In the genomic region with DNA sequence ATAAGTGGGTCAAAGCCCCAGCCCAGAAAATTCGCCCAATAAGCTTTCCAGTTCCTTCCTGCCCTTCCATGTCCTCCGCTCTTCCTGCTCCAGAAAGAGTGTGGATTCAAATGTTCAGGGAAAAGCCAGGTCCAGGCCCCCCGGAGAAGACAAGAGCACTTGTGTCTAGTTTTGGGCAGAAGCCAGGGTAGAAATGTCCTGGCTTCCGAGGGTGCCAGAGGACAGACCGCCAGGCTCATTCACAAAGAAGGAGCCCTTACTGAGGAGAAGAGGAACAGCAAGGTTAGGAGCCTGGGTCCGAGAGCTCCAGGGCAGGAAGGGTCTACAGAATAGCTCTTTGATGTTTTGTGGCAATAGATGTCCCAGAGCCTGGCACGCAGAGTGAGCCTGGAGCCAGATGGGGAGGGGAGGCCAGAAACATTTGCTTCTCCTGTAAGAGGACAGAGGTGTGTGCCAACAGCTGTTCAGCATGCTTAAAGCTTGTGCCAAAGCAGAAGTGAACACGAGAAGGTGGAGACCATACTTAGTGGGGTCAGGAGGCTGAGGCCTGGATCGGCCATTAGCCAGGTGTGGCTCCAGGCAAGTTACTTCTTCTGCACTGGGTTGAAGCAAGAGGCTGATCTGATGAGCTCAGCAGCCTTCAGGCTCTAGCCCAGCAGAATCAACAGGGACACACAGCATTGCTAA, we compare ENCODE assay signal across 13 mouse cellular contexts. TPM values are rescaled to one million over a fixed set of nuclear protein-coding genes. Genes with fewer than 3 reads are reported as not detected.
A peak's percentile ranks its signal among the peaks of the same experiment; 100 is the strongest.
DNase-seq lines count a peak whose midpoint lies in the region; ATAC-seq and TF ChIP-seq lines count a peak whose summit lies in the region.
"Had no signal": no experiment of that assay in that cellular context is flagged by ENCODE, and none has a peak within 500 bp of the region (broad histone marks: within the 10 kb centered on the region; RNA-seq: fewer than 3 reads in every experiment).

No protein-coding gene starts in this region.

- H3K27me3 ChIP-seq in cerebellum, adult 2 months (ENCODE audit: control insufficient read depth, insufficient read depth, low read length), result no peaks in the 10 kb centered on the region
- H3K27me3 ChIP-seq in hindbrain, embryonic 15.5 days, result no peaks in the 10 kb centered on the region
- no peaks in the 10 kb centered on the region for H3K27me3 ChIP-seq in hindbrain, embryonic 12.5 days
- no peaks in the 10 kb centered on the region for H3K27me3 ChIP-seq in midbrain, embryonic 11.5 days (ENCODE audit: control insufficient read depth, insufficient read depth, low read length)
- H3K27me3 ChIP-seq in midbrain, embryonic 14.5 days (ENCODE audit: control insufficient read depth, insufficient read depth, low read length), result no peaks in the 10 kb centered on the region
- H3K27me3 ChIP-seq in limb, embryonic 14.5 days (ENCODE audit: control insufficient read depth, insufficient read depth, low read length), result no peaks in the 10 kb centered on the region
- H3K27me3 ChIP-seq in intestine, embryonic 15.5 days (replicated peaks), result no peaks in the 10 kb centered on the region
- H3K27me3 ChIP-seq: embryonic facial prominence, embryonic 15.5 days; midbrain, embryonic 12.5 days had no signal

- TF ChIP-seq CTCF in cerebellum, adult 2 months (IDR thresholded peaks at IDR 0.05; ENCODE audit: borderline replicate concordance, insufficient read depth, low read depth, low read length), result no peak

- peak in 1 of 2 experiments; percentile 48 for DNase-seq in cerebellum, adult 2 months
- DNase-seq in cerebellum, adult 11 months, result no peak
- peak; percentile 41 for DNase-seq in midbrain, embryonic 11.5 days (ENCODE audit: low spot score, missing footprints)
- no peak for DNase-seq in midbrain, embryonic 14.5 days
- no peak for DNase-seq in limb, embryonic 14.5 days (ENCODE audit: low spot score)
- DNase-seq: lung, adult 18-20 months; spleen, adult 18-20 months had no signal

- peak; percentile 78 for ATAC-seq in hindbrain, embryonic 15.5 days (ENCODE audit: low FRiP score, low read depth)
- no peak for ATAC-seq in hindbrain, embryonic 12.5 days (ENCODE audit: low FRiP score)
- no peak for ATAC-seq in midbrain, embryonic 11.5 days (ENCODE audit: low FRiP score)
- ATAC-seq in midbrain, embryonic 14.5 days (ENCODE audit: low FRiP score, low TSS enrichment), result no peak
- ATAC-seq in limb, embryonic 14.5 days (ENCODE audit: low FRiP score, low read depth), result 0 out of 2 replicates have a peak, but pooled peaks have one; percentile 13
- no peak for ATAC-seq in intestine, embryonic 15.5 days

- H3K27ac ChIP-seq in cerebellum, adult 2 months (ENCODE audit: insufficient read depth, low read length), result 0 out of 2 replicates have a peak overlapping the region, but pooled peaks have one; percentile 4
- H3K27ac ChIP-seq in hindbrain, embryonic 15.5 days (replicated peaks), result peak overlapping the region; percentile 53
- H3K27ac ChIP-seq in hindbrain, embryonic 12.5 days, result no peak overlapping the region
- H3K27ac ChIP-seq in midbrain, embryonic 11.5 days (ENCODE audit: low read depth, low read length), result no peak overlapping the region
- no peak overlapping the region for H3K27ac ChIP-seq in midbrain, embryonic 14.5 days (replicated peaks; ENCODE audit: low read depth, low read length)
- no peak overlapping the region for H3K27ac ChIP-seq in limb, embryonic 14.5 days (replicated peaks; ENCODE audit: low read depth, low read length)
- no peak overlapping the region for H3K27ac ChIP-seq in intestine, embryonic 15.5 days
- H3K27ac ChIP-seq: embryonic facial prominence, embryonic 15.5 days; midbrain, embryonic 12.5 days had no signal

- 0 out of 2 replicates have a peak, but pooled peaks cover 3% of the 10 kb centered on the region for H3K36me3 ChIP-seq in hindbrain, embryonic 15.5 days
- 0 out of 2 replicates have a peak, but pooled peaks cover 4% of the 10 kb centered on the region for H3K36me3 ChIP-seq in hindbrain, embryonic 12.5 days
- no peaks in the 10 kb centered on the region for H3K36me3 ChIP-seq in midbrain, embryonic 11.5 days (ENCODE audit: control insufficient read depth, insufficient read depth, low read length)
- H3K36me3 ChIP-seq in midbrain, embryonic 14.5 days (ENCODE audit: control insufficient read depth, insufficient read depth, low read length), result 0 out of 2 replicates have a peak, but pooled peaks cover 10% of the 10 kb centered on the region
- H3K36me3 ChIP-seq in limb, embryonic 14.5 days (ENCODE audit: control insufficient read depth, insufficient read depth, low read length), result peaks cover 7% of the 10 kb centered on the region; the same call in 1 of the 2 replicates
- no peaks in the 10 kb centered on the region for H3K36me3 ChIP-seq in intestine, embryonic 15.5 days

- no peak for TF ChIP-seq POLR2A in cerebellum, adult 2 months (IDR thresholded peaks at IDR 0.05; ENCODE audit: borderline replicate concordance, insufficient read depth, low read length)
- no peak for TF ChIP-seq POLR2A in limb, embryonic 14.5 days (IDR thresholded peaks at IDR 0.05; ENCODE audit: borderline replicate concordance, extremely low read depth, insufficient read depth, insufficient read length)

- 47% methylated on average over 9 of the region's 9 CpGs for WGBS in cerebellum, adult 2 months
- WGBS in hindbrain, embryonic 15.5 days, result 75% methylated on average over 9 of the region's 9 CpGs
- 83% methylated on average over 9 of the region's 9 CpGs for WGBS in hindbrain, embryonic 12.5 days
- WGBS in midbrain, embryonic 11.5 days, result 86% methylated on average over 9 of the region's 9 CpGs
- WGBS in midbrain, embryonic 14.5 days, result 86% methylated on average over 9 of the region's 9 CpGs
- 56% methylated on average over 9 of the region's 9 CpGs for WGBS in limb, embryonic 14.5 days
- WGBS in intestine, embryonic 15.5 days, result 81% methylated on average over 9 of the region's 9 CpGs

- H3K4me2 ChIP-seq in hindbrain, embryonic 15.5 days, result no peak overlapping the region
- no peak overlapping the region for H3K4me2 ChIP-seq in hindbrain, embryonic 12.5 days (replicated peaks)
- H3K4me2 ChIP-seq in midbrain, embryonic 11.5 days, result no peak overlapping the region
- no peak overlapping the region for H3K4me2 ChIP-seq in midbrain, embryonic 14.5 days (ENCODE audit: low read length)
- H3K4me2 ChIP-seq in limb, embryonic 14.5 days (replicated peaks; ENCODE audit: low read depth, low read length, severe bottlenecking), result no peak overlapping the region
- H3K4me2 ChIP-seq in intestine, embryonic 15.5 days (replicated peaks), result no peak overlapping the region
- H3K4me2 ChIP-seq: embryonic facial prominence, embryonic 15.5 days; midbrain, embryonic 12.5 days had no signal

- no peaks in the 10 kb centered on the region for H3K9me3 ChIP-seq in hindbrain, embryonic 15.5 days
- H3K9me3 ChIP-seq in hindbrain, embryonic 12.5 days (replicated peaks), result no peaks in the 10 kb centered on the region
- no peaks in the 10 kb centered on the region for H3K9me3 ChIP-seq in midbrain, embryonic 11.5 days (ENCODE audit: control insufficient read depth, low read length)
- H3K9me3 ChIP-seq in midbrain, embryonic 14.5 days (ENCODE audit: control insufficient read depth, low read length), result no peaks in the 10 kb centered on the region
- H3K9me3 ChIP-seq in limb, embryonic 14.5 days (ENCODE audit: control insufficient read depth, low read length), result no peaks in the 10 kb centered on the region
- H3K9me3 ChIP-seq in intestine, embryonic 15.5 days, result no peaks in the 10 kb centered on the region
- H3K9me3 ChIP-seq: embryonic facial prominence, embryonic 15.5 days; midbrain, embryonic 12.5 days had no signal

- H3K4me3 ChIP-seq in cerebellum, adult 2 months (replicated peaks; ENCODE audit: insufficient read depth, low read depth, low read length), result no peak overlapping the region
- no peak overlapping the region for H3K4me3 ChIP-seq in hindbrain, embryonic 15.5 days
- no peak overlapping the region for H3K4me3 ChIP-seq in hindbrain, embryonic 12.5 days
- H3K4me3 ChIP-seq in midbrain, embryonic 11.5 days (ENCODE audit: low read depth, low read length), result no peak overlapping the region
- no peak overlapping the region for H3K4me3 ChIP-seq in midbrain, embryonic 14.5 days (replicated peaks; ENCODE audit: low read depth, low read length)
- H3K4me3 ChIP-seq in limb, embryonic 14.5 days (replicated peaks; ENCODE audit: low read length), result no peak overlapping the region
- no peak overlapping the region for H3K4me3 ChIP-seq in intestine, embryonic 15.5 days (replicated peaks)
- H3K4me3 ChIP-seq: embryonic facial prominence, embryonic 15.5 days; midbrain, embryonic 12.5 days had no signal

- H3K4me1 ChIP-seq in cerebellum, adult 2 months (ENCODE audit: control insufficient read depth, insufficient read depth, low read length), result peaks cover 15% of the 10 kb centered on the region
- H3K4me1 ChIP-seq in hindbrain, embryonic 15.5 days (replicated peaks), result peaks cover 13% of the 10 kb centered on the region
- H3K4me1 ChIP-seq in hindbrain, embryonic 12.5 days, result no peaks in the 10 kb centered on the region
- H3K4me1 ChIP-seq in midbrain, embryonic 11.5 days (ENCODE audit: control insufficient read depth, insufficient read depth, low read length), result no peaks in the 10 kb centered on the region
- no peaks in the 10 kb centered on the region for H3K4me1 ChIP-seq in midbrain, embryonic 14.5 days (ENCODE audit: control insufficient read depth, insufficient read depth, low read length)
- peaks cover 16% of the 10 kb centered on the region for H3K4me1 ChIP-seq in limb, embryonic 14.5 days (ENCODE audit: control insufficient read depth, insufficient read depth, low read length)
- no peaks in the 10 kb centered on the region for H3K4me1 ChIP-seq in intestine, embryonic 15.5 days (replicated peaks)
- H3K4me1 ChIP-seq: midbrain, embryonic 12.5 days had no signal

- H3K9ac ChIP-seq in hindbrain, embryonic 15.5 days, result no peak overlapping the region
- no peak overlapping the region for H3K9ac ChIP-seq in hindbrain, embryonic 12.5 days
- no peak overlapping the region for H3K9ac ChIP-seq in midbrain, embryonic 11.5 days (ENCODE audit: low read length)
- H3K9ac ChIP-seq in midbrain, embryonic 14.5 days (replicated peaks; ENCODE audit: low read length), result no peak overlapping the region
- no peak overlapping the region for H3K9ac ChIP-seq in limb, embryonic 14.5 days (ENCODE audit: low read depth, low read length, severe bottlenecking)
- no peak overlapping the region for H3K9ac ChIP-seq in intestine, embryonic 15.5 days
- H3K9ac ChIP-seq: embryonic facial prominence, embryonic 15.5 days; midbrain, embryonic 12.5 days had no signal

RNA-seq across cellular contexts. Expression of gene Mras, which starts 35.8 kb away (rescaled TPM):
- 68.9 and 81.5 TPM in 2 replicates for polyA plus RNA-seq in cerebellum, adult 2 months (2012; rRNA removed)
- 53.8 and 57.1 TPM in 2 replicates for polyA plus RNA-seq in hindbrain, embryonic 15.5 days (2015; fragmentation: Nextera tagmentation; extraction: Ambion mirVana)
- polyA plus RNA-seq in hindbrain, embryonic 12.5 days (2016; fragmentation: Nextera tagmentation; extraction: Ambion mirVana), result 28.1 and 36.2 TPM in 2 replicates
- 12.1 and 15.0 TPM in 2 replicates for polyA plus RNA-seq in midbrain, embryonic 11.5 days (2014; fragmentation: Nextera tagmentation; extraction: Ambion mirVana)
- polyA plus RNA-seq in midbrain, embryonic 14.5 days (2014; fragmentation: Nextera tagmentation; extraction: Ambion mirVana), result 58.0 and 59.9 TPM in 2 replicates
- 23.3 and 30.9 TPM in 2 replicates for polyA plus RNA-seq in limb, embryonic 14.5 days (2012; rRNA removed)
- polyA plus RNA-seq in limb, embryonic 14.5 days (2014; fragmentation: Nextera tagmentation; extraction: Ambion mirVana), result 23.7 and 29.0 TPM in 2 replicates
- polyA plus RNA-seq in intestine, embryonic 15.5 days (2015; fragmentation: Nextera tagmentation; extraction: Ambion mirVana), result 11.0 and 12.5 TPM in 2 replicates

RNA-seq across cellular contexts. Expression of gene Esyt3, which starts 43.1 kb away (rescaled TPM):
- 0.43 and 0.54 TPM in 2 replicates for polyA plus RNA-seq in cerebellum, adult 2 months (2012; rRNA removed)
- 0.76 and 0.87 TPM in 2 replicates for polyA plus RNA-seq in hindbrain, embryonic 15.5 days (2015; fragmentation: Nextera tagmentation; extraction: Ambion mirVana)
- polyA plus RNA-seq in hindbrain, embryonic 12.5 days (2016; fragmentation: Nextera tagmentation; extraction: Ambion mirVana), result 0.27 and 0.52 TPM in 2 replicates
- polyA plus RNA-seq in midbrain, embryonic 11.5 days (2014; fragmentation: Nextera tagmentation; extraction: Ambion mirVana), result 0.12 and 0.34 TPM in 2 replicates
- polyA plus RNA-seq in midbrain, embryonic 14.5 days (2014; fragmentation: Nextera tagmentation; extraction: Ambion mirVana), result 0.26 and 0.39 TPM in 2 replicates
- 1.1 and 1.2 TPM in 2 replicates for polyA plus RNA-seq in limb, embryonic 14.5 days (2012; rRNA removed)
- 0.59 and 0.69 TPM in 2 replicates for polyA plus RNA-seq in limb, embryonic 14.5 days (2014; fragmentation: Nextera tagmentation; extraction: Ambion mirVana)
- 0.40 and 0.53 TPM in 2 replicates for polyA plus RNA-seq in intestine, embryonic 15.5 days (2015; fragmentation: Nextera tagmentation; extraction: Ambion mirVana)

RNA-seq across cellular contexts. Expression of gene Nme9, which starts 49.8 kb away (rescaled TPM):
- 0.15 and 0.49 TPM in 2 replicates for polyA plus RNA-seq in cerebellum, adult 2 months (2012; rRNA removed)
- 0.60 and 0.62 TPM in 2 replicates for polyA plus RNA-seq in hindbrain, embryonic 15.5 days (2015; fragmentation: Nextera tagmentation; extraction: Ambion mirVana)
- 0.83 and 1.4 TPM in 2 replicates for polyA plus RNA-seq in hindbrain, embryonic 12.5 days (2016; fragmentation: Nextera tagmentation; extraction: Ambion mirVana)
- not detected in 2 replicates for polyA plus RNA-seq in midbrain, embryonic 11.5 days (2014; fragmentation: Nextera tagmentation; extraction: Ambion mirVana)
- polyA plus RNA-seq in midbrain, embryonic 14.5 days (2014; fragmentation: Nextera tagmentation; extraction: Ambion mirVana), result 0.31 TPM in 1 of 2 replicates, not detected in the other
- not detected in 2 replicates for polyA plus RNA-seq in limb, embryonic 14.5 days (2012; rRNA removed)
- not detected in 2 replicates for polyA plus RNA-seq in limb, embryonic 14.5 days (2014; fragmentation: Nextera tagmentation; extraction: Ambion mirVana)
- polyA plus RNA-seq in intestine, embryonic 15.5 days (2015; fragmentation: Nextera tagmentation; extraction: Ambion mirVana), result 0.25 and 0.33 TPM in 2 replicates
- polyA plus RNA-seq: heart, embryonic 14.5 days; midbrain, embryonic 12.5 days had no signal

Comparison
In these comparisons a context has a peak if more than half of its experiments do, and no peak if none do; other contexts are left out.
1. H3K27ac ChIP-seq: peak in cerebellum, adult 2 months (single experiment) and hindbrain, embryonic 15.5 days (single experiment); none in hindbrain, embryonic 12.5 days (single experiment), midbrain, embryonic 11.5 days (single experiment), midbrain, embryonic 14.5 days (single experiment), limb, embryonic 14.5 days (single experiment) and intestine, embryonic 15.5 days (single experiment).
2. ATAC-seq: peak in hindbrain, embryonic 15.5 days (single experiment) and limb, embryonic 14.5 days (single experiment); none in hindbrain, embryonic 12.5 days (single experiment), midbrain, embryonic 11.5 days (single experiment), midbrain, embryonic 14.5 days (single experiment) and intestine, embryonic 15.5 days (single experiment).